Mouse (Mus musculus): ENCODE measurements around the gene Tspan33.

Gene Tspan33

GRCm38 (mm10) chr6:29699085-29699745 lies 5.2 kb downstream of the Tspan33 start:
- DNase-seq (ENCODE audit: low spot score) = no peak

GRCm38 (mm10) chr6:29701051-29701450 lies 7.0 kb downstream of the Tspan33 start:
- DNase-seq (ENCODE audit: low spot score) = no peak

- DNase-seq (ENCODE audit: low spot score) = no peak
These were observed 8.1 kb downstream of the Tspan33 start for GRCm38 (mm10) chr6:29702126-29702525.

- no peak for DNase-seq (ENCODE audit: low spot score)
These were observed 10.1 kb downstream of the Tspan33 start for GRCm38 (mm10) chr6:29704143-29704542.

GRCm38 (mm10) chr6:29707902-29708301 lies 13.9 kb downstream of the Tspan33 start:
- no peak for DNase-seq (ENCODE audit: low spot score)

- DNase-seq (ENCODE audit: low spot score) = no peak
These were observed 17.3 kb downstream of the Tspan33 start for GRCm38 (mm10) chr6:29711318-29711717.

GRCm38 (mm10) chr6:29712011-29712584 lies 18.1 kb downstream of the Tspan33 start:
- DNase-seq (ENCODE audit: low spot score) = no peak

- no peak for DNase-seq (ENCODE audit: low spot score)
These were observed 22.8 kb downstream of the Tspan33 start for GRCm38 (mm10) chr6:29716624-29717365.

- DNase-seq (ENCODE audit: low spot score) = no peak
These were observed 23.5 kb downstream of the Tspan33 start for GRCm38 (mm10) chr6:29717541-29717940.

- peak; percentile 49 for DNase-seq (ENCODE audit: low spot score)
These were observed 24.0 kb downstream of the Tspan33 start for GRCm38 (mm10) chr6:29717952-29718521.

- peak; percentile 75 for DNase-seq (ENCODE audit: low spot score)
These were observed 24.9 kb downstream of the Tspan33 start for GRCm38 (mm10) chr6:29718894-29719329.

- no peak for DNase-seq (ENCODE audit: low spot score)
These were observed 27.9 kb downstream of the Tspan33 start for GRCm38 (mm10) chr6:29721890-29722289.

- no peak for DNase-seq (ENCODE audit: low spot score)
These were observed 32.7 kb downstream of the Tspan33 start for GRCm38 (mm10) chr6:29726576-29727200.

GRCm38 (mm10) chr6:29728035-29728434 lies 34.0 kb downstream of the Tspan33 start:
- DNase-seq (ENCODE audit: low spot score) = no peak

GRCm38 (mm10) chr6:29729491-29729890 lies 35.5 kb downstream of the Tspan33 start:
- no peak for DNase-seq (ENCODE audit: low spot score)

GRCm38 (mm10) chr6:29735336-29735688 lies 41.3 kb downstream of the Tspan33 start, which contains the start of gene Smo:
Gene Smo, plus strand, starts transcription at chr6:29735503.
- DNase-seq (ENCODE audit: low spot score) = peak; percentile 88

GRCm38 (mm10) chr6:29735689-29736451 lies 41.8 kb downstream of the Tspan33 start:
- peak; percentile 70 for DNase-seq (ENCODE audit: low spot score)

GRCm38 (mm10) chr6:29736610-29737458 lies 42.8 kb downstream of the Tspan33 start:
- no peak for DNase-seq (ENCODE audit: low spot score)

GRCm38 (mm10) chr6:29751466-29752152 lies 57.6 kb downstream of the Tspan33 start:
- DNase-seq (ENCODE audit: low spot score) = no peak

- no peak for DNase-seq (ENCODE audit: low spot score)
These were observed 59.3 kb downstream of the Tspan33 start for GRCm38 (mm10) chr6:29753336-29753735.

Data from ovary, postnatal 36 days (tissue).